Mouse (Mus musculus): ENCODE results near the gene Gcm1.

The Gcm1 gene

DNA sequence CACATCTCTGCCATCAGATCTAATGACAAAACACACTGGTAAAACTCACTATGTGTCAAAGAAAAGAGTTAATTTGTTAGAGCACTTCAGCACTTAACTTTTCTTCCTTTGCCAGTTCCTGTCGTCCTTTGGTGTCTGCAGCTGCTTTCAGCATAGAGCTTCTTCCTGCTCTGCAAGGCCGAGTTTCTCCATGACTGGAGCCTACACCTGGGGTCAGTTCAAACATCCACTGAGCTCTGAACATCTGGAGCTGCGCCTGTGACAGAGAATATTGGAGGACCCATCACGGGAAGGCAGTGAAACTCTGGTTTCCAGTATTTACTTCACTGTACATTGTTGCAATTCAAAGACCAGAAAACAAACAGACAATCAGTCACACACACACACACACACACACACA is 49.7 kb downstream of the Gcm1 start:
- no peak for DNase-seq (ENCODE audit: low spot score in 2 of 2)

DNA sequence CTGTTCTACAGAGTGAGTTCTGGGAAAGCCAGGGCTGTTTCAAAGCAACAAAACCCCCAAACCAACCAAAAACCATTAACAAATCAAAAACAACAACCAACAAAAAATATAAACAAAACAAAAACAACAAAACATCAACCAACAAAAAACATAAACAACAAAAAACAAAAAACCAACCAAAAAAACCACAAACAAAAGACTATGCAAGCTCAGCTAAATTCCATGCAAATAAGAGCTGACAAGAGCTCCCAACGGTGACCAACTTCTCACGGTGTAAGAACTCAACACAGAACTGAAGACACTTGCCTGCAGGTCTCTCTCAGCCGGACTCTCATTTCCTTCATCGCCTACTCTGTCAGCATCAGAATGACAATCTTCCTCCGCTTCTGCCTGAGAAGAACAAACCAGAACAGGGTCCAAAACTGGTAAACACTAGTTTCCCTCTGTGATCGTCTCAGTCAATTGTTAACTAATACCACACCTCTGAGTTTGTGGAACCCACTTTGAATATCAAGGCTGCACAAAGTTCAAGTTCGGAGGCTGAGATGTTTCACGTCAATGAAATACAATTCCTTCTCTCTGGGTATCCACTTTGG is 52.3 kb downstream of the Gcm1 start:
- no peak for DNase-seq (ENCODE audit: low spot score in 2 of 2)

- no peak for DNase-seq (ENCODE audit: low spot score in 2 of 2)
Measured at GRCm38 (mm10) chr9:78104973-78105372, 53.2 kb downstream of the Gcm1 start.

DNA sequence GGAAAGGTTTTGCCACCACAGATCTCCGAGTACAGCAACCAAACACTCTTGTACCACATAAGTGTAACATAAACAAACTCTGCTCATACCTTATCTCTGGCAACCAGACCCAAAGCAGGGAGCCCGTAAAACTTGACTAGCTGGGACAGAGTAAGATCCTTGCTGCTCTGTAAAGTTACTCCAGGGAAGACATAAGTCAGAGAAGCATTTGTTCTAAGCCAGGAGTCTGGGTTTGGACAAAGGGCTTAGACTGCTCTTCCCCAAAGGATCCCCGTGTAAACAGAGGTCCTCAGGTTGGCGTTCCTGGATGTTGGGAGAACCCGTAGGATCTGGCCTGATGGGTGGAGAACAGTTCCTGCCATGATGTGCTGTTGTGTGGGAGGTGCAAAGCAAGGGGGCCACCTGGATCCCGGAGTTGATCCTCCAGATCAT is 53.8 kb downstream of the Gcm1 start:
- DNase-seq (ENCODE audit: low spot score in 2 of 2) = no peak

DNA sequence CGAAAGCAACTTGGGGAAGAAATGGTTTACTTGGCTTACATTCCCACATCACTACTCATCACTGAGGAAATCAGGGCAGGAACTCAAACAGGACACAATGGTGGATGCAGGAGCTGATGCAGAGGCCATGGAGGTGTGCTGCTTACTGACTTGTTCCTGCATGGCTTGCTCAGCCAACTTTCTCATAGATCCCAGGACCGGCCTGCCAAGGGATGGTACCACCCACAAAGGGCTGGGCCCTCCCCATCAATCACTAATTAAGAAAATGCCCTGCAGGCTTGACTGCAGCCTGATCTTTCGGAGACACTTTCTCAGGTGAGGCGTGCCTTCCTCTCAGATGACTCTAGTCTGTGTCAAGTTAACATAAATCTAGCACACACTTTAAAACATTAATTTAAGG is 55.1 kb downstream of the Gcm1 start:
- DNase-seq (ENCODE audit: low spot score in 2 of 2) = no peak

DNA sequence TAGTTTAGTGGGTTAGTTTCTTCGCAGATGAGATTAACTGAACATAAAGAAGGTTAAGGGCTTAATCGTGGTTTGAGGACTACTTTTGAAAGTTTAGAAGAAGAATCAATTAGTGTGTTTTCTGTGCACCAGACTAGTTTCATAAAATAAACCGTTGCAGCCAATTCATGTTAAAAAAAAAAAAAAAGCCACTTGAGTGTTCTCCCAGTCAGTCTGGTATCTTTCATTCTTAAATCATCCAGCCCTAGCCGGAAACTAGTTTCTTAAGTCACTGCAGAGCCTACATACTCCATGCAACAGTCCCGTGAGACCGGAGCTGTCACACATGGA is 55.8 kb downstream of the Gcm1 start:
- DNase-seq (ENCODE audit: low spot score in 2 of 2) = no peak

DNA sequence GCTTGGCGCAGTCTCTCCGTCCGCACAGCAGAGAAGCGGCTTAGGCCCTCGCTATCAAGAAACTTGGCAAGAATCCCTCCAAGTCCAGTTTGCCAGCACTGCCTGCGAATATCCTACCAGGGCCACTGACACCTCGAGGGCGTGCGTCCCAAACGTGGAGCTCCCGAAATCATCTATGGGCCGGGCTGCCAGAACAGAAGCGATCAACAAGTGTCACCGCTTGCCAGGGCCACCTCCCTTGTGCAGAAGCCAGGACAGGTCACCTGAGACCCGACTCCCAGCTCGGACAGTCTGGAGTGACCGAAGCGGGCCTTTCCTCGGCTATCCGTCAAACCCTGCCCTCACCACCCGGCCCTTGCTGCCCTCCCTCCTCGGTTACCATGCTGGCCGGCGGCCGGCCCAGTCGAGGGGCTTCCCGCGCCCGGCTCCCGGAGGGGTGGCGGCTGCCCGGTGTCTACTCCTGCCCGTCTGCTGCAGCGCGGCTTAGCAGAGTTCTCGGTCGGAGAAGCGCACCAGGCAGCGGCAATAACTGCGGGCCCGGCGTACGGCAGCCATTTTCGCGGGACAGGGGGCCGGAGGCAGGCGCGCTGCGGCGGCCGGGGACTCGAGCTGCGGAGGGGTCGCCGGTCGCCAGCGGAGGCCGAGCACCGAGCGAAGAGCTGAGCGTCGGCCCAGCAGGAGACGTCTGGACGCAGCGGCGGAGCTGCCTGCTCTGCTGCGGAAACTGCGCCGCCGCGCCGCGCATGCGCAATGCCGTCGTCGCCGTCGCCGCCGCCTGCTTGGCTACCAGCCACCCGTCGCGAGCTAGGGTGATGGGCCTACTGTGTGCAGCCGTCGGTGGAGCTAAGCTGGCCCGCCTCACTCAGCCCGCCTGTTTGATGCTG is 56.4 kb downstream of the Gcm1 start:
- peak; percentile 84 to 86 for DNase-seq (ENCODE audit: low spot score in 2 of 2)

DNA sequence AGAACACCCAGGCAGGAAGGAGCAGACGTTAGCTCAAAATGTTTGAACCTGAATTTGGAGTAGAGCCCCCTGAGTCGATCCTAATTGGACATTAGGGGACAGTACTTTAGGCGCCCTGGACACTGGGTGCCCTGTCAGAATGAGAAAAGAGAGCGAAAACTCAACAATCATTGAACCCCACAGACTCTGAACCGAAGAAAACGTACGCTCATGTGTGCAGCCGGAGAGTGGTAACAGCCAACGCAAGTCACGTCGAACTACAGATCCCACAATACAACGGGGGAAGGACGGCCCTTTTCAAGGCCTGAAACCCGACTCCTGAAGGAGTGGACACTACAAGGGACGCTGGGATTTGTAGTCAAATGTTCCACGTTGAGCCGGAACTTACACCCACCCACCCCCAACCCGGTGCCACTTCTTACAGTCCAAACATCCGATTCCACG is 57.1 kb downstream of the Gcm1 start, which contains the start of the genes Fbxo9 and Ick:
Gene Fbxo9 (minus strand): TSS at position 270 of the 444 bp plus-strand sequence.
Gene Ick (plus strand): TSS at position 397 of the 444 bp plus-strand sequence.
- peak; percentile 91 to 93 for DNase-seq (ENCODE audit: low spot score in 2 of 2)

DNA sequence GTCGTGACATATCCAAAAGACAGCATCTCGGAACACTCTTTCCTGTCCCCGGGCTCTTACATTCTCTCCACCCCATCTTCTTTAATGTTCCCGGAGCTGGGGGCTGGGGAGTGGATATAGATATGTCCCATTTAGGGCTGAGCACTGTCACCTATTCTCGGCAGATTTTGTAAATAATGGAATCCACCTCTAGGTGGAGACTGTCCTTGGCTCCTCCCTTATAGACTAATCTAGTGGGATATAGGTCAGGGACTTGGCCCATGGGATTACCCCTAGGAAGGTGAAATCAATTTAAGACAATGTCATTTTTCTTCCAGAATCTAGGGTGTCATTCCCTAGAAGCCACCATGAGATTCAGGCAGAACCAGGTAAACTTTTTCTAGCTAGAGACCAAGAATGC is 57.9 kb downstream of the Gcm1 start:
- DNase-seq (ENCODE audit: low spot score in 2 of 2) = peak in 1 of 2 experiments; percentile 21

DNA sequence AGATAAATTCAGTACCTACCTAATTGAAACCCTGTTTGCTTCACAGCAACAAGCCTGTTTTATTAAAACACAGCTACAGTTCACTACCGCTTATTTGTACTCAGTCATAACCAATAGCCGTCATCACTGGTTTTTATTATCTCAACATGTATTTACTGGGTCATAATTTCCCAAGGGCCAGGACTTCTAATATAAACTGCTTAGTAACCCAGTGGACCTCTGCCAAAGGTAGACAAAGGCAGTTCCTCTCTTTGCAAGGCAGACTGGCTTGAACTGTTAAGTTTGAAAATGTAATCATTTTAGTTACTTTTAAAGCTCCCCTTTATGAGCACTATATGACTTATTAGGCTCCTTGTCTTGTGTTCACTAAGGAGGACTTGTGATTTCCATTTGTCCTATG is 59.7 kb downstream of the Gcm1 start:
- no peak for DNase-seq (ENCODE audit: low spot score in 2 of 2)

DNA sequence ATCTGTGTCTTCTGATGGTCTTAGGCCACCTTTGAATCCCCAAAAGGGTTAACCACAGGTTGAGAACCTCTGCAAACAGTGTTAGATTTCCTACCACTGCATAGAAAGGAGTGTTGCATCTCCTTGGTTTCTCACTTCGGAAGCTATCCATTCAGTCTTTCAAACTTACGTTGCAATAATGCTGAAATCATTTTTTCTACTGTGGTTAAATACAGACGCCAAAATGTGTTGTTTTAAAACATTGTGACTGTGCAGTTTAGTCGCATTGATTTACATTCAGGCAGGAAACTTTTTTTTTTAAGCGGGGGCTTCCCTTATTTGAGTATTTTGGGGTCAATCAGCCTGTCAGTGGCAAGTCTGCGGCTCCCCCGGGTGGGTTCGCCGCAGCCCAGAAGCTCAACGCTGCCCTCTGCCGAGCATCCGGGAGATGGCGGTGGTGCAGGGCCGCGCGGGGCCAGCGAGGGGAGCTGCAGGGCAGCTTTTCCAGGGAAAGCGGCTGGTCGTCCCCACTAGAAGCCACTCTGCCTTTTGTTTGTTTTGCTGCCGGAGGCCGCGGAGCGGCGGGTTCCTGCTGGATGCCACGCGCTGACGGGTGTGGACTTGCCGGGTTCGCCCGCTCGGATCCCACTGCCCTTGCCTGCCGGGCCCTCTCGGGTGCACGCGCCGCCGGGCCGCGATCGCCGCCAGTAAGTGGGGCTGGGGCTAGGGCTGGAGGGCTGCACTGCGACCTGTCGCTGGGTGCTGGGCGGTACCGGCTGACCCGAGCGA is 61.2 kb downstream of the Gcm1 start:
- peak; percentile 94 to 95 for DNase-seq (ENCODE audit: low spot score in 2 of 2)

DNA sequence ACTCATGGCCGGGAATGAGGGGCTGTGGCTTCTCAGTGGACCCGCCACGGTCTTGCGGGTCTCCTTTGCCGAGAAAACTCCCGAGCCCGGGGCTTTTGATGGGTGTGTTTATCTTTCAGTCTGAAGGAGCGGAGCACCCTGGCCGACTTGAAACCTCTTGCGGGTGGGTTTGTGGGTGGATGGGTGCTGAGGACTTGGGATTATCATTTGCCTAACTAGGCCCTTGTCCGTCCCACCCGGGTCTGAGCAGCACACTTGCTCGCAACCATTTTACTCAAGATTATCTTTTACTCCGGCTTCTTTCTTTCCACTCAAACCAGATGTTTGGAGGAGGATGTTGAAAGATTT is 61.8 kb downstream of the Gcm1 start:
- no peak for DNase-seq (ENCODE audit: low spot score in 2 of 2)
